In the genomic region with DNA sequence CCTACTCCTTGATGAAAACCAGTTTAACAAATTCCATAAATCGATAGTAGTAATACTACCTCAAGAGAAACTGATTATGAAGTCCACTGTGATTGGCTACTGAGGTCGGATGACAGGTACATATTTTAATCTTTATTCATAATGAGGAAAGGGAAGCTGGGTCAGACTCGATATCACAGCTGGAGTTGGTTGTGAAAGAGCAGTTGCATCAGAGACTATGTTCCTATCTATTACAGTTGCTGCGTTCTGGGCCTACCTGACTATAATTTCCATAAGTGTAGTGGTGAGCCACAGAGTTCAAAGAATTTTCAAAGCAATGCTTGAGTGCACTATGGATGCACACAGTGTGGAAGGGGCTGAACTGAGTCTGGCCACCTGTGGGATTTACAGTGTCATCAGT, we compare ENCODE assay signal across 28 mouse cellular contexts.
"Had no signal": no experiment of that assay in that cellular context is flagged by ENCODE, and none has a peak within 500 bp of the region (broad histone marks: within the 10 kb centered on the region; RNA-seq: fewer than 3 reads in every experiment).

No protein-coding gene starts in this region.

- DNase-seq: cerebellum, adult 2 months; cerebellum, adult 9-10 months; cerebellum, adult 9-11 months; cerebellum, postnatal 10 days; cerebellum, postnatal 14 days; cerebellum, postnatal 25 days; cerebellum, postnatal 36 days; embryo, embryonic 11 days; forebrain, postnatal 0 days; gastrocnemius, adult 2 months; gastrocnemius, postnatal 10 days; gastrocnemius, postnatal 14 days; gastrocnemius, postnatal 25 days; gastrocnemius, postnatal 36 days; heart, adult 11 months; heart, adult 18-20 months; heart, adult 2 months had no signal

- H3K9me3 ChIP-seq: embryonic facial prominence, embryonic 10.5 days; embryonic facial prominence, embryonic 12.5 days; embryonic facial prominence, embryonic 13.5 days; embryonic facial prominence, embryonic 15.5 days; forebrain, embryonic 10.5 days; forebrain, embryonic 12.5 days; forebrain, embryonic 13.5 days; forebrain, embryonic 15.5 days; heart, embryonic 10.5 days had no signal

- ATAC-seq: forebrain, embryonic 13.5 days; forebrain, embryonic 14.5 days; forebrain, embryonic 15.5 days; forebrain, postnatal 0 days had no signal

- H3K9ac ChIP-seq: embryonic facial prominence, embryonic 12.5 days; embryonic facial prominence, embryonic 13.5 days; embryonic facial prominence, embryonic 15.5 days; forebrain, embryonic 12.5 days; forebrain, embryonic 13.5 days; forebrain, embryonic 15.5 days; forebrain, postnatal 0 days had no signal

- H3K4me3 ChIP-seq: embryonic facial prominence, embryonic 10.5 days; embryonic facial prominence, embryonic 12.5 days; embryonic facial prominence, embryonic 13.5 days; embryonic facial prominence, embryonic 15.5 days; erythroblast, embryonic 14.5 days; forebrain, embryonic 10.5 days; forebrain, embryonic 12.5 days; forebrain, embryonic 13.5 days; forebrain, embryonic 15.5 days; gastrocnemius, adult 2 months; heart, adult 2 months; heart, embryonic 10.5 days had no signal

- H3K36me3 ChIP-seq: embryonic facial prominence, embryonic 10.5 days; embryonic facial prominence, embryonic 12.5 days; embryonic facial prominence, embryonic 13.5 days; embryonic facial prominence, embryonic 15.5 days; forebrain, embryonic 10.5 days; forebrain, embryonic 12.5 days; forebrain, embryonic 15.5 days; heart, embryonic 10.5 days had no signal

- H3K4me1 ChIP-seq: embryonic facial prominence, embryonic 15.5 days; forebrain, embryonic 12.5 days; forebrain, embryonic 13.5 days; forebrain, embryonic 15.5 days had no signal

- H3K4me2 ChIP-seq: embryonic facial prominence, embryonic 12.5 days; embryonic facial prominence, embryonic 13.5 days; embryonic facial prominence, embryonic 15.5 days; forebrain, embryonic 12.5 days; forebrain, embryonic 13.5 days; forebrain, embryonic 15.5 days had no signal

- H3K27me3 ChIP-seq: embryonic facial prominence, embryonic 12.5 days; embryonic facial prominence, embryonic 13.5 days; embryonic facial prominence, embryonic 15.5 days; forebrain, embryonic 12.5 days; forebrain, embryonic 13.5 days; forebrain, embryonic 15.5 days had no signal

- H3K27ac ChIP-seq: embryonic facial prominence, embryonic 10.5 days; embryonic facial prominence, embryonic 12.5 days; embryonic facial prominence, embryonic 13.5 days; embryonic facial prominence, embryonic 15.5 days; forebrain, embryonic 10.5 days; forebrain, embryonic 12.5 days; forebrain, embryonic 13.5 days; forebrain, embryonic 15.5 days; gastrocnemius, adult 2 months; heart, adult 2 months; heart, embryonic 10.5 days had no signal
